Comparison of ENCODE assay signal across 10 mouse cellular contexts in the genomic region with DNA sequence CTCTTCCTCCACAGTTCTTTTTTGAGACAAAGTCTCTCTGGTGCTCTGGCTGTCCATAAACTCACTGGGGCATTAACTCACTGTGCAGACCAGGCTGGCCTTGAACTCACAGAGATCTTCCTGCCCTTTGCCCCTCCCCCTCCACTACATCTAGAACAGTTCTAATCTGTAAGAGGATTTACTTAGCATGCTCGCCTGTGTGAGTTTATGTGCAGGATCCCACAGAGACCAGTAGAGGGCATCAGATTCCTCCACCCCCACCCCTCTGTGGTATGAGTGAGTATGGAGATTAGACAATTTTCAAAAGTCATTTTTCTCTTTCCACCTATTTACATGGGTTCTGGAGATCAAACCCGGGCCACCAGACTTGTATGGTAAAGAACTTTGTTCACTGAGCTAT. TPM values are rescaled to one million over a fixed set of nuclear protein-coding genes. Genes with fewer than 3 reads are reported as not detected.
DNase-seq lines count a peak whose midpoint lies in the region; ATAC-seq and TF ChIP-seq lines count a peak whose summit lies in the region.
"Had no signal": no experiment of that assay in that cellular context is flagged by ENCODE, and none has a peak within 500 bp of the region (broad histone marks: within the 10 kb centered on the region; RNA-seq: fewer than 3 reads in every experiment).

No protein-coding gene starts in this region.

- DNase-seq in brain, adult 2 months (ENCODE audit: low read depth, low spot score), result peak; percentile 47
- no peak for DNase-seq in right cerebral cortex, postnatal 4 days
- DNase-seq in testis, postnatal 10 days (ENCODE audit: low spot score), result no peak
- DNase-seq in ovary, adult 18-20 months (ENCODE audit: low spot score), result no peak

- no peaks in the 10 kb centered on the region for H3K4me1 ChIP-seq in intestine, postnatal 0 days (replicated peaks; ENCODE audit: control insufficient read depth, insufficient read depth, low read length)
- peaks cover 2% of the 10 kb centered on the region for H3K4me1 ChIP-seq in intestine, embryonic 15.5 days (replicated peaks)

- H3K9ac ChIP-seq in intestine, postnatal 0 days (ENCODE audit: low read depth, low read length), result no peak overlapping the region
- H3K9ac ChIP-seq in intestine, embryonic 15.5 days, result no peak overlapping the region
- H3K9ac ChIP-seq: forebrain, embryonic 15.5 days; stomach, embryonic 15.5 days had no signal

- ATAC-seq in intestine, postnatal 0 days, result no peak
- ATAC-seq in intestine, embryonic 15.5 days, result no peak
- peak; percentile 54 for ATAC-seq in CD4-positive, CD25-positive, alpha-beta regulatory T cell, adult 4 months
- peak; percentile 48; the same call in 1 of the 2 replicates for ATAC-seq in monocyte, adult 5-6 weeks (replicated peaks; ENCODE audit: insufficient number of reproducible peaks, low FRiP score, low TSS enrichment, poor library complexity, severe bottlenecking)
- ATAC-seq: forebrain, embryonic 15.5 days had no signal

- 73% methylated on average over 2 of the region's 2 CpGs for WGBS in intestine, postnatal 0 days
- 58% methylated on average over 2 of the region's 2 CpGs for WGBS in intestine, embryonic 15.5 days

- H3K36me3 ChIP-seq in intestine, postnatal 0 days (ENCODE audit: control insufficient read depth, insufficient read depth), result no peaks in the 10 kb centered on the region
- no peaks in the 10 kb centered on the region for H3K36me3 ChIP-seq in intestine, embryonic 15.5 days
- H3K36me3 ChIP-seq: forebrain, embryonic 15.5 days; stomach, embryonic 15.5 days had no signal

- no peaks in the 10 kb centered on the region for H3K9me3 ChIP-seq in intestine, postnatal 0 days (ENCODE audit: control insufficient read depth)
- no peaks in the 10 kb centered on the region for H3K9me3 ChIP-seq in intestine, embryonic 15.5 days
- H3K9me3 ChIP-seq: forebrain, embryonic 15.5 days; stomach, embryonic 15.5 days had no signal

- H3K4me2 ChIP-seq in intestine, postnatal 0 days (replicated peaks; ENCODE audit: low read depth), result no peak overlapping the region
- no peak overlapping the region for H3K4me2 ChIP-seq in intestine, embryonic 15.5 days (replicated peaks)
- H3K4me2 ChIP-seq: forebrain, embryonic 15.5 days; stomach, embryonic 15.5 days had no signal

- H3K27ac ChIP-seq in intestine, postnatal 0 days (ENCODE audit: low read depth, low read length), result no peak overlapping the region
- H3K27ac ChIP-seq in intestine, embryonic 15.5 days, result no peak overlapping the region
- H3K27ac ChIP-seq: forebrain, embryonic 15.5 days; stomach, embryonic 15.5 days had no signal

- no peak overlapping the region for H3K4me3 ChIP-seq in intestine, postnatal 0 days (ENCODE audit: low read depth, low read length)
- H3K4me3 ChIP-seq in intestine, embryonic 15.5 days (replicated peaks), result no peak overlapping the region
- H3K4me3 ChIP-seq: forebrain, embryonic 15.5 days; stomach, embryonic 15.5 days had no signal

- TF ChIP-seq CTCF in intestine, postnatal 0 days (IDR thresholded peaks at IDR 0.05; ENCODE audit: low read depth), result peak; percentile 59

- H3K27me3 ChIP-seq in intestine, postnatal 0 days (replicated peaks; ENCODE audit: control insufficient read depth, insufficient read depth, low read length), result no peaks in the 10 kb centered on the region
- no peaks in the 10 kb centered on the region for H3K27me3 ChIP-seq in intestine, embryonic 15.5 days (replicated peaks)
- H3K27me3 ChIP-seq: stomach, embryonic 15.5 days had no signal

RNA-seq across cellular contexts. Expression of a gene that starts 6.3 kb away (rescaled TPM):
- 12.7 and 13.4 TPM in 2 replicates for polyA plus RNA-seq in intestine, postnatal 0 days (2015; fragmentation: Nextera tagmentation; extraction: Ambion mirVana)
- 18.9 and 20.7 TPM in 2 replicates for polyA plus RNA-seq in intestine, embryonic 15.5 days (2015; fragmentation: Nextera tagmentation; extraction: Ambion mirVana)
- polyA plus RNA-seq in CD4-positive, CD25-positive, alpha-beta regulatory T cell, adult 4 months (2017; shearing (Covaris generic)), result 10 to 100 TPM; 17.6 to 22.7 TPM
- total RNA-seq in monocyte, adult 5-6 weeks (2017), result 32.5 to 53.2 TPM (median 36.8 TPM) in 3 replicates

RNA-seq across cellular contexts. Expression of a gene that starts 56.3 kb away (rescaled TPM):
- 58.1 and 61.8 TPM in 2 replicates for polyA plus RNA-seq in intestine, postnatal 0 days (2015; fragmentation: Nextera tagmentation; extraction: Ambion mirVana)
- 128 and 138 TPM in 2 replicates for polyA plus RNA-seq in intestine, embryonic 15.5 days (2015; fragmentation: Nextera tagmentation; extraction: Ambion mirVana)
- 10 to 100 TPM; 34.7 TPM for polyA plus RNA-seq in CD4-positive, CD25-positive, alpha-beta regulatory T cell, adult 4 months (2017; shearing (Covaris generic))
- 123 to 141 TPM (median 133 TPM) in 3 replicates for total RNA-seq in monocyte, adult 5-6 weeks (2017)

Comparison
In these comparisons a context has a peak if more than half of its experiments do, and no peak if none do; other contexts are left out.
1. ATAC-seq: peak in CD4-positive, CD25-positive, alpha-beta regulatory T cell, adult 4 months (single experiment) and monocyte, adult 5-6 weeks (single experiment); none in intestine, postnatal 0 days (single experiment) and intestine, embryonic 15.5 days (single experiment).